Mouse (Mus musculus): Measurements from ENCODE around the gene Slc6a6.

- TF ChIP-seq POLR2A (IDR thresholded peaks at IDR 0.05; ENCODE audit: borderline replicate concordance, extremely low read depth, insufficient read depth, insufficient read length, poor library complexity, severe bottlenecking) (no peak), CTCF (IDR thresholded peaks at IDR 0.05; ENCODE audit: borderline replicate concordance, extremely low read depth, insufficient read depth, insufficient read length) (no peak)
These were observed 27.9 kb upstream of the Slc6a6 start for GRCm38 (mm10) chr6:91655874-91656433.

Measured in brain, embryonic 14.5 days (tissue).